Mouse (Mus musculus) lung, adult 18-20 months (tissue): Measurements from ENCODE around the gene Nfe2l2.
"Not testable (repeated sequence)": the region's sequence is repeated elsewhere in the genome, so short reads cannot be mapped to it uniquely, and the experiment has no call there.

Experiments used
- DNase-seq, 2 experiments: peaks; one replicate each; pipeline ENCODE4 v3.0.0; 2022; ENCODE audit warnings: mixed read lengths in 2 of 2

Gene Nfe2l2

GRCm38 (mm10) chr2:75713083-75713482, 8.6 kb upstream of the Nfe2l2 start:
- no peak for DNase-seq

- DNase-seq = no peak
These were observed 3.0 kb upstream of the Nfe2l2 start for GRCm38 (mm10) chr2:75707420-75707819.

- DNase-seq = no peak
These were observed 2.0 kb upstream of the Nfe2l2 start for GRCm38 (mm10) chr2:75706435-75706834.

GRCm38 (mm10) chr2:75705162-75705752, 816 bp upstream of the Nfe2l2 start:
- peak; percentile 79 to 86 for DNase-seq

GRCm38 (mm10) chr2:75703375-75704181, 863 bp downstream of the Nfe2l2 start:
- DNase-seq = peak; percentile 95

GRCm38 (mm10) chr2:75702588-75702976, 1.9 kb downstream of the Nfe2l2 start:
- DNase-seq = no peak

GRCm38 (mm10) chr2:75701822-75702587, 2.4 kb downstream of the Nfe2l2 start:
- DNase-seq = no peak

GRCm38 (mm10) chr2:75701207-75701606, 3.2 kb downstream of the Nfe2l2 start:
- no peak for DNase-seq

GRCm38 (mm10) chr2:75700543-75700942, 3.9 kb downstream of the Nfe2l2 start:
- no peak for DNase-seq

- DNase-seq = no peak
These were observed 5.6 kb downstream of the Nfe2l2 start for GRCm38 (mm10) chr2:75698874-75699273.

- DNase-seq = no peak
These were observed 6.4 kb downstream of the Nfe2l2 start for GRCm38 (mm10) chr2:75698007-75698406.

GRCm38 (mm10) chr2:75697222-75697621, 7.2 kb downstream of the Nfe2l2 start:
- DNase-seq = no peak

GRCm38 (mm10) chr2:75696371-75696770, 8.1 kb downstream of the Nfe2l2 start:
- DNase-seq = no peak

- DNase-seq = no peak
These were observed 8.6 kb downstream of the Nfe2l2 start for GRCm38 (mm10) chr2:75695676-75696350.

- DNase-seq = not testable (repeated sequence)
These were observed 9.5 kb downstream of the Nfe2l2 start for GRCm38 (mm10) chr2:75694926-75695325.

GRCm38 (mm10) chr2:75692369-75692768, 12.1 kb downstream of the Nfe2l2 start:
- no peak for DNase-seq

- no peak for DNase-seq
These were observed 13.1 kb downstream of the Nfe2l2 start for GRCm38 (mm10) chr2:75691316-75691715.

GRCm38 (mm10) chr2:75690656-75691055, 13.8 kb downstream of the Nfe2l2 start:
- no peak for DNase-seq

- DNase-seq = no peak
These were observed 14.8 kb downstream of the Nfe2l2 start for GRCm38 (mm10) chr2:75689482-75690158.

GRCm38 (mm10) chr2:75688901-75689300, 15.5 kb downstream of the Nfe2l2 start:
- no peak for DNase-seq

GRCm38 (mm10) chr2:75687040-75687749, 17.2 kb downstream of the Nfe2l2 start:
- no peak for DNase-seq

GRCm38 (mm10) chr2:75685458-75685861, 19.0 kb downstream of the Nfe2l2 start:
- peak; percentile 69 to 79 for DNase-seq
